ENCODE assay signal across 8 mouse cellular contexts in genomic region chr1:171280916-171281527, GRCm38 (mm10). TPM values are rescaled to one million over a fixed set of nuclear protein-coding genes. Genes with fewer than 3 reads are reported as not detected.
DNase-seq lines count a peak whose midpoint lies in the region; ATAC-seq and TF ChIP-seq lines count a peak whose summit lies in the region.

Gene Ppox (minus strand): TSS chr1:171281186.

- no peaks in the 10 kb centered on the region for H3K4me1 ChIP-seq in ES-Bruce4 (ENCODE audit: control insufficient read depth, insufficient read depth, low read length)
- peaks cover 31% of the 10 kb centered on the region for H3K4me1 ChIP-seq in forebrain, embryonic 13.5 days
- H3K4me1 ChIP-seq in neural tube, embryonic 15.5 days = peaks cover 48% of the 10 kb centered on the region

- 0% methylated on average over 26 of the region's 26 CpGs for WGBS in forebrain, embryonic 13.5 days
- under 1% methylated on average over 26 of the region's 26 CpGs for WGBS in neural tube, embryonic 15.5 days

- no peak for TF ChIP-seq EP300 in ES-Bruce4 (IDR thresholded peaks at IDR 0.05; ENCODE audit: insufficient read depth, low read depth, low read length)

- peak within 1 kb of the TSS; percentile 89 for H3K4me2 ChIP-seq in forebrain, embryonic 13.5 days
- H3K4me2 ChIP-seq in neural tube, embryonic 15.5 days = peak within 1 kb of the TSS; percentile 89

- intact Hi-C loops in heart, postnatal 14 days (cut with DNase I) = loop anchor here (5.0 kb wide), 1 partner anchor 39 kb away; no protein-coding TSS in a partner anchor

- no peak for TF ChIP-seq POLR2A in ES-Bruce4 (IDR thresholded peaks at IDR 0.05; ENCODE audit: insufficient read depth, low read length)

- peak within 1 kb of the TSS; percentile 82 for H3K9ac ChIP-seq in ES-Bruce4 (ENCODE audit: low read depth, poor library complexity, severe bottlenecking)
- peak within 1 kb of the TSS; percentile 84 for H3K9ac ChIP-seq in forebrain, embryonic 13.5 days
- H3K9ac ChIP-seq in neural tube, embryonic 15.5 days (replicated peaks) = peak within 1 kb of the TSS; percentile 69

- no peak for TF ChIP-seq CTCF in ES-Bruce4 (IDR thresholded peaks at IDR 0.05; ENCODE audit: low read depth, low read length)

- H3K27ac ChIP-seq in ES-Bruce4 (ENCODE audit: insufficient read depth, low read length) = peak within 1 kb of the TSS; percentile 17
- H3K27ac ChIP-seq in forebrain, embryonic 13.5 days = peak within 1 kb of the TSS; percentile 77
- peak within 1 kb of the TSS; percentile 83 for H3K27ac ChIP-seq in neural tube, embryonic 15.5 days (replicated peaks)

- H3K4me3 ChIP-seq in ES-Bruce4 (ENCODE audit: low read depth, low read length) = peak within 1 kb of the TSS; percentile 97
- H3K4me3 ChIP-seq in forebrain, embryonic 13.5 days = peak within 1 kb of the TSS; percentile 70
- H3K4me3 ChIP-seq in neural tube, embryonic 15.5 days (replicated peaks) = peak within 1 kb of the TSS; percentile 76

- H3K27me3 ChIP-seq in ES-Bruce4 (ENCODE audit: control insufficient read depth, insufficient read depth, low read length, poor library complexity, severe bottlenecking) = no peaks in the 10 kb centered on the region
- H3K27me3 ChIP-seq in forebrain, embryonic 13.5 days = no peaks in the 10 kb centered on the region
- H3K27me3 ChIP-seq in neural tube, embryonic 15.5 days (replicated peaks) = no peaks in the 10 kb centered on the region

- DNase-seq in heart, postnatal 14 days = peak; percentile 84 to 88
- DNase-seq in layer of hippocampus, adult 11-12 months (ENCODE audit: low spot score) = peak; percentile 95
- peak; percentile 95 to 96 for DNase-seq in lung, adult 18-20 months
- peak; percentile 93 for DNase-seq in testis, postnatal 14 days (ENCODE audit: low spot score)

- peak; percentile 94 for ATAC-seq in cerebellum, adult (ENCODE audit: insufficient number of reproducible peaks, low FRiP score, low TSS enrichment)
- peak; percentile 99 for ATAC-seq in forebrain, embryonic 13.5 days
- peak; percentile 97 for ATAC-seq in neural tube, embryonic 15.5 days (ENCODE audit: low FRiP score)

- no peaks in the 10 kb centered on the region for H3K9me3 ChIP-seq in ES-Bruce4 (replicated peaks; ENCODE audit: control insufficient read depth, insufficient read depth, low read length, poor library complexity, severe bottlenecking)
- H3K9me3 ChIP-seq in forebrain, embryonic 13.5 days (replicated peaks) = no peaks in the 10 kb centered on the region
- no peaks in the 10 kb centered on the region for H3K9me3 ChIP-seq in neural tube, embryonic 15.5 days (replicated peaks)

- peaks cover 10% of the 10 kb centered on the region for H3K36me3 ChIP-seq in ES-Bruce4 (ENCODE audit: control insufficient read depth, insufficient read depth, low read length, poor library complexity, severe bottlenecking)
- peaks cover 65% of the 10 kb centered on the region for H3K36me3 ChIP-seq in forebrain, embryonic 13.5 days (ENCODE audit: poor library complexity, severe bottlenecking)
- H3K36me3 ChIP-seq in neural tube, embryonic 15.5 days = peaks cover 60% of the 10 kb centered on the region

RNA-seq across cellular contexts. Expression of gene Ppox, which starts in this region (rescaled TPM):
- 23.8 and 25.2 TPM in 2 replicates for polyA plus RNA-seq in ES-Bruce4 (2011; ENCODE audit: insufficient read depth, insufficient read length, low read depth, missing spikeins)
- polyA plus RNA-seq in forebrain, embryonic 13.5 days (2015; fragmentation: Nextera tagmentation; extraction: Ambion mirVana) = 50.3 and 51.0 TPM in 2 replicates
- 10 to 100 TPM; 16.4 to 21.3 TPM for total RNA-seq in heart, postnatal 14 days (2021)
- polyA plus RNA-seq in neural tube, embryonic 15.5 days (2015; fragmentation: Nextera tagmentation; extraction: Ambion mirVana) = 42.7 and 48.0 TPM in 2 replicates

Comparison
In these comparisons a context has a peak if more than half of its experiments do, and no peak if none do; other contexts are left out.
1. Peak in every context shown above with its lines: DNase-seq, ATAC-seq, H3K4me3 ChIP-seq and H3K27ac ChIP-seq.
2. H3K27ac ChIP-seq: peak in every context shown above with its lines; median percentile 83 in neural tube, embryonic 15.5 days; 77 in forebrain, embryonic 13.5 days; 17 in ES-Bruce4.